Mouse (Mus musculus): ENCODE measurements at regions not wholly inside any gene's neighbourhood (a gene's known extent, or its start where the extent isn't known, plus 50 kb on each side); places are given as distances from the start of the nearest gene placed in this dataset.

DNA sequence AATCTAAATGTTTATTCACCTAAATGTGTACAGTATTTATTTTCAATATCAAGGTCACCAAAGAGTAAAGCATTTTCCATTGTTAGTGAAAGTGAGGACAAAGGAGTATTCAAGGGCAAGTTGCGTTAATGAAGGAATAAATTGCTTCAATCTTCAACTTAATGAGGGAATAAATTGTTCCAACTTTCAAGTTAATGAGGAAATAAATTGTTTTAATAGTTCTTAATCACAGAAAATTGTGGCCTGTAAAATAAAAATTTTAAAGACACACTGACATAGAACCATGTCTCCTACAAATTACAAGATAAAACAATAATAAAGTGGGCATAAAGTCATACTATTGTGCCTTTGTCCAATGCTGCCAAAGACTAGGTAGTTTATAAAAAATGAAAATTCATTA lies 375.4 kb upstream of the Adamts5 start:
- no peak overlapping the region for H3K9ac ChIP-seq (ENCODE audit: low read length)
- H3K36me3 ChIP-seq (ENCODE audit: control insufficient read depth, insufficient read depth, low read length) = no peaks in the 10 kb centered on the region
- H3K9me3 ChIP-seq (ENCODE audit: control insufficient read depth, low read length) = no peaks in the 10 kb centered on the region
- no peak overlapping the region for H3K4me3 ChIP-seq (ENCODE audit: control insufficient read depth in 1 of 2, insufficient read depth in 1 of 2, low read depth in 1 of 2, low read length in 2 of 2)
- 83% methylated on average over 1 of the region's 1 CpGs for WGBS
- no peaks in the 10 kb centered on the region for H3K4me1 ChIP-seq (ENCODE audit: control insufficient read depth in 2 of 2, insufficient read depth in 2 of 2, low read length in 2 of 2)
- ATAC-seq (ENCODE audit: insufficient number of reproducible peaks, insufficient read depth, low FRiP score, low read depth) = no peak
- no peaks in the 10 kb centered on the region for H3K27me3 ChIP-seq (ENCODE audit: control insufficient read depth, insufficient read depth, low read length)
- H3K27ac ChIP-seq (replicated peaks in 1 of 2; ENCODE audit: control insufficient read depth in 1 of 2, insufficient read depth in 1 of 2, low read depth in 2 of 2, low read length in 2 of 2) = no peak overlapping the region
- no peak overlapping the region for H3K4me2 ChIP-seq (ENCODE audit: low read length)

GRCm38 (mm10) chr16:86261612-86262011 lies 360.0 kb upstream of the Adamts5 start:
- no peak overlapping the region for H3K9ac ChIP-seq (ENCODE audit: low read length)
- H3K9me3 ChIP-seq (ENCODE audit: control insufficient read depth, low read length) = no peaks in the 10 kb centered on the region
- H3K27me3 ChIP-seq (ENCODE audit: control insufficient read depth, insufficient read depth, low read length) = no peaks in the 10 kb centered on the region
- no peak overlapping the region for H3K4me3 ChIP-seq (ENCODE audit: control insufficient read depth in 1 of 2, insufficient read depth in 1 of 2, low read depth in 1 of 2, low read length in 2 of 2)
- no peak overlapping the region; the same call in 1 of the 2 replicates for H3K4me2 ChIP-seq (ENCODE audit: low read length)
- no peak overlapping the region for H3K27ac ChIP-seq (replicated peaks in 1 of 2; ENCODE audit: control insufficient read depth in 1 of 2, insufficient read depth in 1 of 2, low read depth in 2 of 2, low read length in 2 of 2)
- H3K36me3 ChIP-seq (ENCODE audit: control insufficient read depth, insufficient read depth, low read length) = no peaks in the 10 kb centered on the region
- no peak; the same call in 1 of the 2 replicates for ATAC-seq (ENCODE audit: insufficient number of reproducible peaks, insufficient read depth, low FRiP score, low read depth)
- 40% methylated on average over 8 of the region's 8 CpGs for WGBS
- no peaks in the 10 kb centered on the region for H3K4me1 ChIP-seq (ENCODE audit: control insufficient read depth in 2 of 2, insufficient read depth in 2 of 2, low read length in 2 of 2)

- Histone ChIP-seq H3K4me1 (ENCODE audit: control insufficient read depth in 2 of 2, insufficient read depth in 2 of 2, low read length in 2 of 2) (no peaks in the 10 kb centered on the region), H3K27me3 (ENCODE audit: control insufficient read depth, insufficient read depth, low read length) (no peaks in the 10 kb centered on the region), H3K27ac (replicated peaks in 1 of 2; ENCODE audit: control insufficient read depth in 1 of 2, insufficient read depth in 1 of 2, low read depth in 2 of 2, low read length in 2 of 2) (no peak overlapping the region), H3K36me3 (ENCODE audit: control insufficient read depth, insufficient read depth, low read length) (no peaks in the 10 kb centered on the region), H3K9me3 (ENCODE audit: control insufficient read depth, low read length) (no peaks in the 10 kb centered on the region), H3K4me3 (ENCODE audit: control insufficient read depth in 1 of 2, insufficient read depth in 1 of 2, low read depth in 1 of 2, low read length in 2 of 2) (no peak overlapping the region), H3K9ac (ENCODE audit: low read length) (no peak overlapping the region), H3K4me2 (ENCODE audit: low read length) (no peak overlapping the region)
- peak; percentile 80 for ATAC-seq (ENCODE audit: insufficient number of reproducible peaks, insufficient read depth, low FRiP score, low read depth)
Observed at GRCm38 (mm10) chr16:86252630-86253029, 351.0 kb upstream of the Adamts5 start.

DNA sequence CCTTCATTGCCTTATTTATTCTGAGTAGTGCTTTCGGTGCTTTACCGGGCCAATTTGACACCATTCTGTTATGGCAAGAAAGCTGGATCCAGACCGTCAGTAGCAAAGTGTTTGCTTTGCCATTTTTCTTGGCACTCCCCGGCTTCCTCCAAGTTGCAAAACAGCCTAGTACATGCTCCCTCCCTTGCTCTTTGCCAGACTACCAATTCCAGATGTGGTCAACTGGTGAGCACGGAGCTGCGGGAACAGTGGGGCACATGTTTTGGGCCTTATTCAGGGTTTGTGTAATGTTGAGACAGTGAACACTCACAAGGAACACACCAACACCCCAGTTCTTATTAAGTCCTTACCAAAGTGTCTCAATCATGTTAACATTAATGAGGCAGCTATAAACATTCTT lies 348.4 kb upstream of the Adamts5 start:
- Histone ChIP-seq H3K27me3 (ENCODE audit: control insufficient read depth, insufficient read depth, low read length) (no peaks in the 10 kb centered on the region), H3K4me1 (ENCODE audit: control insufficient read depth in 2 of 2, insufficient read depth in 2 of 2, low read length in 2 of 2) (no peaks in the 10 kb centered on the region)

DNA sequence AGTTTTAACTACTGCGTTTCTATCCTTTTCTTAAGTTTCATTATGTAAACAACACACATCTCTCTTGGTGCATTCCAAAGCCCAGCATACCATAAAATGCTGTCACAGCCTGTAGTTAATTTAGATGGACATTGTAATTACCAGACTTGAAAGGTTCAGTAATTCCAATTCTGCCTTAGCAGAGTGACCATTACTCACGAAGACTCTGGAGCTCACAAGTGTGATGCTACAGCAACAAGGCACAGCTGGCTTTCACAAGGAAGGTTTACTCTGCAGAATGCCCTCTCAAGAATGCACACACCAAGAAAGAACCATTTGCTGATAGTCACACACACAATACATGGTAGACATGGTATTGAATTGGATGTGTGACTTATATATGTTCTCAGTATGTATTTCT lies 342.6 kb upstream of the Adamts5 start:
- no peak for ATAC-seq (ENCODE audit: insufficient number of reproducible peaks, insufficient read depth, low FRiP score, low read depth)
- H3K9ac ChIP-seq (ENCODE audit: low read length) = no peak overlapping the region
- WGBS = 76% methylated on average over 2 of the region's 2 CpGs

More for the DNA sequence above, 348.4 kb upstream of the Adamts5 start:
- Histone ChIP-seq H3K4me2 (ENCODE audit: low read length) (no peak overlapping the region), H3K9ac (ENCODE audit: low read length) (no peak overlapping the region), H3K4me3 (ENCODE audit: control insufficient read depth in 1 of 2, insufficient read depth in 1 of 2, low read depth in 1 of 2, low read length in 2 of 2) (no peak overlapping the region), H3K9me3 (ENCODE audit: control insufficient read depth, low read length) (no peaks in the 10 kb centered on the region), H3K36me3 (ENCODE audit: control insufficient read depth, insufficient read depth, low read length) (no peaks in the 10 kb centered on the region), H3K27ac (replicated peaks in 1 of 2; ENCODE audit: control insufficient read depth in 1 of 2, insufficient read depth in 1 of 2, low read depth in 2 of 2, low read length in 2 of 2) (no peak overlapping the region)
- no peak for ATAC-seq (ENCODE audit: insufficient number of reproducible peaks, insufficient read depth, low FRiP score, low read depth)
- WGBS = 77% methylated on average over 6 of the region's 6 CpGs

GRCm38 (mm10) chr16:86242766-86243510 lies 341.3 kb upstream of the Adamts5 start:
- no peak overlapping the region for H3K9ac ChIP-seq (ENCODE audit: low read length)
- no peak overlapping the region for H3K4me2 ChIP-seq (ENCODE audit: low read length)
- H3K9me3 ChIP-seq (ENCODE audit: control insufficient read depth, low read length) = no peaks in the 10 kb centered on the region
- no peaks in the 10 kb centered on the region for H3K27me3 ChIP-seq (ENCODE audit: control insufficient read depth, insufficient read depth, low read length)
- no peak overlapping the region for H3K27ac ChIP-seq (replicated peaks in 1 of 2; ENCODE audit: control insufficient read depth in 1 of 2, insufficient read depth in 1 of 2, low read depth in 2 of 2, low read length in 2 of 2)
- no peaks in the 10 kb centered on the region for H3K36me3 ChIP-seq (ENCODE audit: control insufficient read depth, insufficient read depth, low read length)
- no peaks in the 10 kb centered on the region for H3K4me1 ChIP-seq (ENCODE audit: control insufficient read depth in 2 of 2, insufficient read depth in 2 of 2, low read length in 2 of 2)
- WGBS = 68% methylated on average over 3 of the region's 3 CpGs
- no peak for ATAC-seq (ENCODE audit: insufficient number of reproducible peaks, insufficient read depth, low FRiP score, low read depth)
- no peak overlapping the region for H3K4me3 ChIP-seq (ENCODE audit: control insufficient read depth in 1 of 2, insufficient read depth in 1 of 2, low read depth in 1 of 2, low read length in 2 of 2)

More for the DNA sequence above, 342.6 kb upstream of the Adamts5 start:
- Histone ChIP-seq H3K27me3 (ENCODE audit: control insufficient read depth, insufficient read depth, low read length) (no peaks in the 10 kb centered on the region), H3K36me3 (ENCODE audit: control insufficient read depth, insufficient read depth, low read length) (no peaks in the 10 kb centered on the region), H3K9me3 (ENCODE audit: control insufficient read depth, low read length) (no peaks in the 10 kb centered on the region), H3K4me3 (ENCODE audit: control insufficient read depth in 1 of 2, insufficient read depth in 1 of 2, low read depth in 1 of 2, low read length in 2 of 2) (no peak overlapping the region), H3K4me2 (ENCODE audit: low read length) (no peak overlapping the region), H3K27ac (replicated peaks in 1 of 2; ENCODE audit: control insufficient read depth in 1 of 2, insufficient read depth in 1 of 2, low read depth in 2 of 2, low read length in 2 of 2) (no peak overlapping the region), H3K4me1 (ENCODE audit: control insufficient read depth in 2 of 2, insufficient read depth in 2 of 2, low read length in 2 of 2) (no peaks in the 10 kb centered on the region)

DNA sequence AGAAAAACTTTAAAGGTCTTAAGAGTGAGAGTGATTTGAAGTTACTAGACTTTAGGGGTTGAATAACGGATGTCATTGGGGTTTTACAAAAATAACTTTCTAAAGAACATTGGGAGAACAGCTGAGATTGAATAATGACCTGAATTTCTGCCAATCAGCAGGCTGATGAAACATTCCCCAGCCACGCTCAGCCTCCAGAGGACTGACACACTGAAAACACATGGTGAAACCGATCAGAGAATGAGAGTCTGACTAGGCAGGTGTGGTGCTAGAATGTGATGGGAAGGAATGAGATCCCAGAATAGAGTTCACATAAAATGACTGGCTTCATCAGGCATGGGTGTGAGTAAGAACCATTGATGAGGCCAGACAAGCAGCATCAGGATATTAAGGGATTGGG lies 321.4 kb upstream of the Adamts5 start:
- no peak for ATAC-seq (ENCODE audit: insufficient number of reproducible peaks, insufficient read depth, low FRiP score, low read depth)
- H3K27ac ChIP-seq (replicated peaks in 1 of 2; ENCODE audit: control insufficient read depth in 1 of 2, insufficient read depth in 1 of 2, low read depth in 2 of 2, low read length in 2 of 2) = no peak overlapping the region
- H3K4me1 ChIP-seq (ENCODE audit: control insufficient read depth in 2 of 2, insufficient read depth in 2 of 2, low read length in 2 of 2) = no peaks in the 10 kb centered on the region; a peak in 1 of 4 replicates
- no peaks in the 10 kb centered on the region for H3K27me3 ChIP-seq (ENCODE audit: control insufficient read depth, insufficient read depth, low read length)
- no peak overlapping the region for H3K4me2 ChIP-seq (ENCODE audit: low read length)
- H3K4me3 ChIP-seq (ENCODE audit: control insufficient read depth in 1 of 2, insufficient read depth in 1 of 2, low read depth in 1 of 2, low read length in 2 of 2) = no peak overlapping the region
- no peaks in the 10 kb centered on the region for H3K9me3 ChIP-seq (ENCODE audit: control insufficient read depth, low read length)
- no peak overlapping the region for H3K9ac ChIP-seq (ENCODE audit: low read length)
- WGBS = 57% methylated on average over 3 of the region's 3 CpGs
- H3K36me3 ChIP-seq (ENCODE audit: control insufficient read depth, insufficient read depth, low read length) = no peaks in the 10 kb centered on the region

DNA sequence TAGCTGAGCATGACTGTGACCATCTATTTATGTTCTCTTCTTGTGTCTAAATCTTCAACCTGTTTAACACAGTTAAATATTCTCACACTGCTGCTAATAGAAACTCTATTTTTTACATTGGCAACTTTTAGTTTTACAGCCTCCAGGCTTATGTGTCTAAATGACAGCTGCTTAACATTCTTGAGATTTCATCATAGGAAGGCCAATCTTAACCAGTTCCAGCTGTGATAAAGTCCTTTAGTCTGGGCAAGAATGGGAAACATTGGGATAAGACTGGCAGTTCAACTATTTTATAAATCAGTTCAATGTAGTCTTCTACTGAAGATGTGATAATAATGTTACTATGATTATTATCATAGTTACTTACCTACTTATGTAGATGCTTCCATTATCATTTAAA lies 308.9 kb upstream of the Adamts5 start:
- no peak overlapping the region for H3K27ac ChIP-seq (replicated peaks in 1 of 2; ENCODE audit: control insufficient read depth in 1 of 2, insufficient read depth in 1 of 2, low read depth in 2 of 2, low read length in 2 of 2)
- no peaks in the 10 kb centered on the region for H3K9me3 ChIP-seq (ENCODE audit: control insufficient read depth, low read length)
- H3K4me3 ChIP-seq (ENCODE audit: control insufficient read depth in 1 of 2, insufficient read depth in 1 of 2, low read depth in 1 of 2, low read length in 2 of 2) = no peak overlapping the region
- no peak for ATAC-seq (ENCODE audit: insufficient number of reproducible peaks, insufficient read depth, low FRiP score, low read depth)
- H3K4me1 ChIP-seq (ENCODE audit: control insufficient read depth in 2 of 2, insufficient read depth in 2 of 2, low read length in 2 of 2) = no peaks in the 10 kb centered on the region
- H3K36me3 ChIP-seq (ENCODE audit: control insufficient read depth, insufficient read depth, low read length) = no peaks in the 10 kb centered on the region
- H3K9ac ChIP-seq (ENCODE audit: low read length) = no peak overlapping the region
- H3K4me2 ChIP-seq (ENCODE audit: low read length) = no peak overlapping the region
- H3K27me3 ChIP-seq (ENCODE audit: control insufficient read depth, insufficient read depth, low read length) = no peaks in the 10 kb centered on the region
